Mouse (Mus musculus) urinary bladder, postnatal 4 days (tissue): ENCODE data around the gene Selenoi.

Experiments
- DNase-seq, 2 experiments: peaks; one replicate each; pipeline ENCODE4 v3.0.0; 2021 to 2022; ENCODE audit warnings: low spot score in 2 of 2

Gene Selenoi

GRCm38 (mm10) chr5:30235641-30236126 is 3.3 kb downstream of the Selenoi start:
- no peak for DNase-seq

- no peak for DNase-seq
These were observed 6.2 kb downstream of the Selenoi start for GRCm38 (mm10) chr5:30238533-30238932.

GRCm38 (mm10) chr5:30240552-30240951 is 8.2 kb downstream of the Selenoi start:
- DNase-seq, result no peak

- DNase-seq, result no peak
These were observed 10.0 kb downstream of the Selenoi start for GRCm38 (mm10) chr5:30242410-30242809.

GRCm38 (mm10) chr5:30243741-30244140 is 11.4 kb downstream of the Selenoi start:
- DNase-seq, result no peak

GRCm38 (mm10) chr5:30245861-30246416 is 13.6 kb downstream of the Selenoi start:
- DNase-seq, result no peak

GRCm38 (mm10) chr5:30247666-30248065 is 15.3 kb downstream of the Selenoi start:
- no peak for DNase-seq

GRCm38 (mm10) chr5:30255567-30256354 is 23.4 kb downstream of the Selenoi start:
- no peak for DNase-seq

GRCm38 (mm10) chr5:30258776-30259175 is 26.4 kb downstream of the Selenoi start:
- no peak for DNase-seq

GRCm38 (mm10) chr5:30270571-30271190 is 38.3 kb downstream of the Selenoi start:
- DNase-seq, result no peak

- peak in 1 of 2 experiments; percentile 30 for DNase-seq
These were observed 39.4 kb downstream of the Selenoi start for GRCm38 (mm10) chr5:30271599-30272281.

GRCm38 (mm10) chr5:30276361-30276760 is 44.0 kb downstream of the Selenoi start:
- no peak for DNase-seq

- DNase-seq, result no peak
These were observed 46.6 kb downstream of the Selenoi start for GRCm38 (mm10) chr5:30278952-30279351.

- no peak for DNase-seq
These were observed 47.1 kb downstream of the Selenoi start for GRCm38 (mm10) chr5:30279446-30279845.

- DNase-seq, result no peak
These were observed 48.5 kb downstream of the Selenoi start for GRCm38 (mm10) chr5:30280864-30281263.

GRCm38 (mm10) chr5:30281291-30281732 is 48.9 kb downstream of the Selenoi start, which contains the start of gene Drc1:
Drc1 (plus strand) TSS chr5:30281388.
- DNase-seq, result peak in 1 of 2 experiments; percentile 27

- DNase-seq, result no peak
These were observed 53.8 kb downstream of the Selenoi start for GRCm38 (mm10) chr5:30285944-30286799.

GRCm38 (mm10) chr5:30287106-30287882 is 54.9 kb downstream of the Selenoi start:
- DNase-seq, result no peak
